Mouse (Mus musculus) 3134 (cell line): Measurements from ENCODE around the gene Calhm4.
"Not testable (repeated sequence)": the region's sequence is repeated elsewhere in the genome, so short reads cannot be mapped to it uniquely, and the experiment has no call there.

ENCODE experiments used
- DNase-seq: peaks from one replicate; pipeline ENCODE4 v3.0.0-alpha.2; 2011; ENCODE audit warnings: low spot score; ENCODE audit not compliant: insufficient read length; ENCODE audit errors: extremely low read depth

The Calhm4 gene

GRCm38 (mm10) chr10:33996686-33997085, 47.4 kb downstream of the Calhm4 start:
- not testable (repeated sequence) for DNase-seq
